Mouse (Mus musculus): ENCODE results near the gene Xkr8. TPM values are rescaled to one million over a fixed set of nuclear protein-coding genes. Genes with fewer than 3 reads are reported as not detected.

Xkr8 gene
- total RNA-seq (2023; ENCODE audit: inconsistent age) = 1.0 to 1.8 TPM (median 1.4 TPM) in 4 replicates

DNA sequence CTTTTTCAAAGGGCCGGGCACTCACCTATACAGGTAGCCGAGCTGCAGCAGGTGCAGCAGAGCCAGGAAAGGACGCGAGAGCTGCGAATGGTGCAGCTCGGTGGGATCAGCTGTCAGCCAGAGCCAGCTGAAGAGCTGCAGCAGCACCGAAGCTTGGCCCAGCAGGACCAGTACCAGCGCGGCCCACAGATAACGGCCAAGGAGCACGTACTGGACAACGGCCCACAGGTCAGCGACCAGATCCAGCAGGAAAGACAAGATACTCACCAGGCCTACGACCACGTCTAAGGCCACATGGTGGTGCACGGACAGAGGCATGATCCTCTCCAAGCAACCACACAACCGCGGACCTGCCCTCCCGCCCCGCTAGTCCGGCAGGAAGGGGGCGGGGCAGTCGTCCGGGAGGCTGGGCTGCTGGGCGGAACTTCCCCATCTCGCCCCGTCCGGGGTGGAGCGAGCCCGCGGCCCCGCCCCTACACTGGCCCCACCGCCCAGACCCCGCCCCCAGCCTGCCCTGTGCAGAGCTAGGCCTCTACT lies at the start of gene Xkr8:
Gene Xkr8, minus strand, starts transcription at position 399 of the 537 bp plus-strand sequence.

DNA sequence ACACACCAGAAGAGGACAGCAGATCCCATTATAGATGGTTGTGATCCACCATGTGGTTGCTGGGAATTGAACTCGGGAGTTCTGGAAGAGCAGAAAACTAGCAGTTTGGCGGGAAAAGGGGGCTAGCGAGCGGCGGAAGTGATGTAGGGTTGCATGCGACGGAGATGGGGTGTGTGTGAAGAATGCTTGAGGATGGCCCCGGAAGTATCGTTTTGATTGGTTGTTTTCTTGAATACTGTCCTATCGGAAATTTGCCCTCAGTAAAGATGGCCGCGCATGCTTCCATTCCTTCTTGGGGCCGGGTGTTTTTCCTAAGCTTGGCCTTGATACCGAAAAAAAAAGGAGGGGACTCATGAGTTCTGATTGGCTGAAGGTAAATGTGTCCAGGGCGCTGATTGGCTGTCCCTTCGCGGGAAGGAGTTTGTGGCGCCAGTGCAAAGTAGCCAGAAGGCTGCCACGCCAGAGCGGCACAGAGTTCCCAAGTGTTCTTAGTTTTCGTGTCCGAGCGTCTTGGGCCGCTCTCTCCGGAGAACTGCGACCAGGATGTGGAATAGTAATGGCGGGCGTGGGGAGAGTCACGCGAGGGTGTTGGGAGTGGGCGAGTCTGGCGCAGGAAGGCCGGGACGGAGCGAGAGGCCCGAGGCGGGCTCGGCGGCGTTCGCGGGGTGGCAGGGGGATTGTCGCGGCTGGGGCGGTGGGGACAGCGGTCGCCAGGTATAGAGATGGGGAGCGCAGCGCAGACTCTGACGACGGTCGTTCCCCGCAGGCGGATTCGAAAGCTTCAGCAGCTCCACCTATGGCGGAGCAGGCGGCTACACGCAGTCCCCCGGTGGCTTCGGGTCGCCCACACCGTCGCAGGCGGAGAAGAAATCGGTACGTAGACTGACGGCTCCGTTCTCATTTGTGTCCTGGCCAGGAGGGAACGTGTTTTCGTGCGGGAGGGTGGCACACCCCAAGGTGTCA lies 35.8 kb upstream of the Xkr8 start, which contains the start of gene Rpa2:
Gene Rpa2, plus strand, starts transcription at position 419 of the 963 bp plus-strand sequence.

DNA sequence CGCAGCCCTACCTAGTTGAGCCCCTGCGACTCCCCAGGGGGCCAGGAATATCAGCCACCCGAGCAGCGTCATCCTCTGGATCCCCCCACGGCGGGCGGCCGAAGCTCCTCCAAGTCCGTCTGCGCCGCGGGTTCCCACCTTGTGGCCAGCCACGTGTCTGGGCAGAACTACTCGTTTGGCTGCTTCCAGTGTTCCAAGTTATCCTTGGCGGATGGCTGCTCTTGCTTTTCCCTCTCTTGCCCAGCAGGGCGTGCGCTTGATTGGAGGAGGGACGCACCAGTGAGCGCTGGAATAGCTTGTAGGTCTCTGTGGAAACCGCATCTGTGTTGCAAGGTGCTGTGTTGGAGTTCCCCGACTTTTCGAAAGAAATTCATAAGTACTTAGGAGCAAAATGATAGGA lies 24.6 kb upstream of the Xkr8 start, which contains the start of gene Smpdl3b:
Gene Smpdl3b, minus strand, starts transcription at position 279 of the 400 bp plus-strand sequence.

Other genes starting within 250 kb of the Xkr8 start
- 11.8 to 14.7 TPM (median 13.5 TPM) in 4 replicates for gene Sesn2, start 222.0 kb downstream of the Xkr8 start, total RNA-seq (2023; ENCODE audit: inconsistent age)
- 49.7 to 66.6 TPM (median 61.8 TPM) in 4 replicates for gene Atpif1, start 198.9 kb downstream of the Xkr8 start, total RNA-seq (2023; ENCODE audit: inconsistent age)
- 95.0 to 109 TPM (median 108 TPM) in 4 replicates for gene Dnajc8, start 197.0 kb downstream of the Xkr8 start, total RNA-seq (2023; ENCODE audit: inconsistent age)
- gene Ptafr, start 168.5 kb downstream of the Xkr8 start, total RNA-seq (2023; ENCODE audit: inconsistent age) = 1.00 to 1.3 TPM (median 1.2 TPM) in 4 replicates
- 38.9 to 43.7 TPM (median 41.4 TPM) in 4 replicates for gene Eya3, start 93.6 kb downstream of the Xkr8 start, total RNA-seq (2023; ENCODE audit: inconsistent age)
- gene Smpdl3b, start 24.7 kb upstream of the Xkr8 start, total RNA-seq (2023; ENCODE audit: inconsistent age) = not detected in 4 replicates
- 44.5 to 47.5 TPM (median 45.6 TPM) in 4 replicates for gene Rpa2, start 35.8 kb upstream of the Xkr8 start, total RNA-seq (2023; ENCODE audit: inconsistent age)
- 128 to 135 TPM (median 131 TPM) in 4 replicates for gene Themis2, start 63.8 kb upstream of the Xkr8 start, total RNA-seq (2023; ENCODE audit: inconsistent age)
- gene Ppp1r8, start 110.6 kb upstream of the Xkr8 start, total RNA-seq (2023; ENCODE audit: inconsistent age) = 40.3 to 46.8 TPM (median 43.3 TPM) in 4 replicates
- gene Stx12, start 152.0 kb upstream of the Xkr8 start, total RNA-seq (2023; ENCODE audit: inconsistent age) = 18.6 to 23.1 TPM (median 20.2 TPM) in 4 replicates
- 39.7 to 54.8 TPM (median 45.5 TPM) in 4 replicates for gene Fam76a, start 190.0 kb upstream of the Xkr8 start, total RNA-seq (2023; ENCODE audit: inconsistent age)
- 29.1 to 35.3 TPM (median 33.7 TPM) in 4 replicates for gene Fgr, start 241.5 kb upstream of the Xkr8 start, total RNA-seq (2023; ENCODE audit: inconsistent age)

Measured in B cell, adult (primary cell).